Mouse (Mus musculus): ENCODE data around the gene Alox12. TPM values are rescaled to one million over a fixed set of nuclear protein-coding genes. Genes with fewer than 3 reads are reported as not detected.

Alox12 gene
- 66.3 and 164 TPM in 2 replicates for polyA plus RNA-seq (2012; ENCODE audit: insufficient read depth, low replicate concordance)

GRCm38 (mm10) chr11:70254931-70255531 is at the start of gene Alox12:
Alox12 (minus strand) TSS chr11:70255353.
- H3K4me3 ChIP-seq (replicated peaks): peak within 1 kb of the TSS; percentile 94
- TF ChIP-seq FLI1 (IDR thresholded peaks at IDR 0.05; ENCODE audit: low read length) (no peak), GATA1 (IDR thresholded peaks at IDR 0.05; ENCODE audit: borderline replicate concordance, low read length) (no peak)
- H3K36me3 ChIP-seq (replicated peaks; ENCODE audit: low read length): peaks cover 61% of the 10 kb centered on the region
- peaks cover 3% of the 10 kb centered on the region; the same call in 1 of the 2 replicates for H3K9me3 ChIP-seq
- H3K4me1 ChIP-seq: peaks cover 86% of the 10 kb centered on the region
- peaks cover 9% of the 10 kb centered on the region for H3K27me3 ChIP-seq (replicated peaks)

DNA sequence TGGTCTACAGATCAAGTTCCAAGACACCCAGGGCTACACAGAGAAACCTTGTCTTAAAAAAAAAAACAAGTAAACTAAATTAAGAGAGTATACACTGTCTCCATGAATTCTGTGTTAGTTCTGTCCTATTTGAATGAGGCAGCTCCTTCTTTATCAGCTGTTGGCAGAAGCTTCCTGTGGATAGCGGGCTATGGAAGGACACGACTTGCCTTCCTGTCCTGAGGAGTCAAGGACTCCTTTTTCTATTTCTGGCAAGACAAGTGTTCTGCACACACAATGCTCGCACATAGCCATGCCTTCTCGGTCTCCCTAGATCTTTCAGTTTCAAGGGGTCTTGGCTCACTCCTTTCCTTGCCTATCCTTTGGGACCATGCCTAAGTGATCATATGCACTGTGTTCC is 47.1 kb upstream of the Alox12 start:
- no peaks in the 10 kb centered on the region for H3K27me3 ChIP-seq (replicated peaks)
- H3K4me3 ChIP-seq (replicated peaks): peak overlapping the region; percentile 85
- TF ChIP-seq FLI1 (IDR thresholded peaks at IDR 0.05; ENCODE audit: low read length): peak; percentile 82
- TF ChIP-seq GATA1 (IDR thresholded peaks at IDR 0.05; ENCODE audit: borderline replicate concordance, low read length): peak; percentile 90; the same call in 2 of the 3 replicates
- H3K4me1 ChIP-seq: peaks cover 93% of the 10 kb centered on the region
- H3K36me3 ChIP-seq (replicated peaks; ENCODE audit: low read length): peaks cover 10% of the 10 kb centered on the region
- no peaks in the 10 kb centered on the region for H3K9me3 ChIP-seq

GRCm38 (mm10) chr11:70297836-70298454 is 42.8 kb upstream of the Alox12 start:
- Histone ChIP-seq H3K36me3 (replicated peaks; ENCODE audit: low read length) (peaks cover 13% of the 10 kb centered on the region), H3K4me3 (replicated peaks) (peak overlapping the region; percentile 79), H3K27me3 (replicated peaks) (no peaks in the 10 kb centered on the region), H3K4me1 (peaks cover 88% of the 10 kb centered on the region), H3K9me3 (peaks cover 6% of the 10 kb centered on the region)
- peak; percentile 98 for TF ChIP-seq GATA1 (IDR thresholded peaks at IDR 0.05; ENCODE audit: borderline replicate concordance, low read length)
- TF ChIP-seq FLI1 (IDR thresholded peaks at IDR 0.05; ENCODE audit: low read length): peak; percentile 56; the same call in 1 of the 2 replicates

DNA sequence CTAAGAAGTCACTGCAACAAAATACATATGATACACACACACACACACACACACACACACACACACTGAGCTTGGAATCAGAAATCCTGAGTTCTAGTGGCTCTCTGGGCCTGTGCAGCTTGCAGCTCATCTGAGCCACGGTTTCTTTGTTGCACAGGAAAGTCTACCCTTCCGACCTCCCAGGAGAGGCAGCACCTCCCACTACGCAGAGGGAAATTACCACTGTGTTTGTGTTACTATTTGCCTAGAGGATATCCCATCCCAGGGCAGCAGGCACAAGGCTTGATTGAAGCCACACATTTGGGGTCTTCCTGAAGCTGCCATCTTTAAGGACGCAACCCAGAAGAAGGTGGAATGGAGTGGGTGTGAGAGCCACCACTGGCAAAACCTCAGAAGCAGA is 42.3 kb upstream of the Alox12 start:
- peaks cover 13% of the 10 kb centered on the region for H3K36me3 ChIP-seq (replicated peaks; ENCODE audit: low read length)
- H3K9me3 ChIP-seq: peaks cover 6% of the 10 kb centered on the region
- peak overlapping the region; percentile 79 for H3K4me3 ChIP-seq (replicated peaks)
- H3K4me1 ChIP-seq: peaks cover 86% of the 10 kb centered on the region
- TF ChIP-seq GATA1 (IDR thresholded peaks at IDR 0.05; ENCODE audit: borderline replicate concordance, low read length) (no peak), FLI1 (IDR thresholded peaks at IDR 0.05; ENCODE audit: low read length) (no peak)
- H3K27me3 ChIP-seq (replicated peaks): no peaks in the 10 kb centered on the region

DNA sequence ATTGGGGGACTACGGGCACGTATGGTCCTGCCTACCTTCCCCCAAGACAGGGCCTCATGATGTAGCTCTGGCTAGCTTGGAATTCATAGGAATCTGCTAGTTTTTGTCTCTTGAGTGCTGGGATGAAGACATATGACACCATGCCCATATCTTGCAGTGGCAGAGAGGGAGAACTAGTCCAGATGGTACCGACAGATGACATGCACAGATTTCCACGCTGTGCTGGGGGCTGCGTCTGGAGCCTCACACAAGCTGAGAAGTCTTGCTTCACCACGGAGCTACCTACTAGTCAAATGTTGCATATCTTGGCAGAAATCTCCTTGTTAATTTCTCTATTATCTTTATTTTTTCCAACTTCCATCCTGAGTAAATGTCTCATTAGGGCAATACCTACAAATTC is 38.7 kb upstream of the Alox12 start:
- H3K36me3 ChIP-seq (replicated peaks; ENCODE audit: low read length): peaks cover 6% of the 10 kb centered on the region
- H3K4me1 ChIP-seq: peaks cover 86% of the 10 kb centered on the region
- peaks cover 6% of the 10 kb centered on the region for H3K9me3 ChIP-seq
- H3K27me3 ChIP-seq (replicated peaks): no peaks in the 10 kb centered on the region
- H3K4me3 ChIP-seq (replicated peaks): no peak overlapping the region
- no peak for TF ChIP-seq GATA1 (IDR thresholded peaks at IDR 0.05; ENCODE audit: borderline replicate concordance, low read length)
- no peak for TF ChIP-seq FLI1 (IDR thresholded peaks at IDR 0.05; ENCODE audit: low read length)

DNA sequence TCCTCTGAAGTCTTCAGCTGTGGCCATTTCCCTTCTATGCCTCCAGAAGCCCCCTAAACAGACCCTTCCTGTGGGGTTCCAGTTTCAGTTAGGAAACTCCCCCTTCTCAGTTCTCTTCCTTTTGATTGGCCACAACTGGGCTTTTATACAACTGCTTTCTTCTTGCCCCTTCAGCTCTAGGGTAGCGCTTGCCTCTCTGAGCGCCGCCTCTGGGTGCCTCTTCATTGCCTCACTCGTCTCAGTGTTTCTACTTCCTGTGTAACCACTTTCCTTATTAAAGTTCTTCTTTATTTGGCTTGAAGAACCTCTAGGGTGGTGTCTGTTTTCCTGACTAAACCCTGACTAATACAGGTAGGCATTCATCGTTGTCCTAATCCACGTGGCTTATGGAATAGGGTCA is 36.1 kb upstream of the Alox12 start:
- H3K9me3 ChIP-seq: peaks cover 6% of the 10 kb centered on the region
- no peak overlapping the region for H3K4me3 ChIP-seq (replicated peaks)
- H3K4me1 ChIP-seq: peaks cover 77% of the 10 kb centered on the region
- peaks cover 6% of the 10 kb centered on the region for H3K36me3 ChIP-seq (replicated peaks; ENCODE audit: low read length)
- H3K27me3 ChIP-seq (replicated peaks): no peaks in the 10 kb centered on the region
- TF ChIP-seq FLI1 (IDR thresholded peaks at IDR 0.05; ENCODE audit: low read length): no peak
- no peak for TF ChIP-seq GATA1 (IDR thresholded peaks at IDR 0.05; ENCODE audit: borderline replicate concordance, low read length)

DNA sequence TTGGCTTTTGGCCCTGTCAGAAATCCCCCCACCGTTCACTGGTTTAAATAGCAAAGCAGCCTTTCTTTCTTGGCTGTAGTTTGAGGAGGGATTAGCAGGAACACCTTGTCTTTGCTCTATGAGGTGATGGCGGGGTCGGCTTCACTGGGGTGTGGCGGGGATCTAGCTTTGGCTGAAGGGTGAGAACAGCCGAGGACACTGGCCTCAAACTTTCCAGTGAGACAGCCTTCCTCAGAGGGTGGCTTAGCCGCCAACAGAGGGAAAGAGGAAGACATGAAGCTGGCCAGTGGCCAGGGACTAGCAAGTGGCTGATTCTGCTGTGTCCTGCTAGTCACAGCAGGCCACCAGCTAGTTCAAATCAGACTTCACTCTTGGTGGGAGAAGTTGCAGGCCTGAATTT is 34.1 kb upstream of the Alox12 start:
- H3K27me3 ChIP-seq (replicated peaks): no peaks in the 10 kb centered on the region
- H3K36me3 ChIP-seq (replicated peaks; ENCODE audit: low read length): no peaks in the 10 kb centered on the region
- no peak overlapping the region for H3K4me3 ChIP-seq (replicated peaks)
- H3K9me3 ChIP-seq: no peaks in the 10 kb centered on the region
- TF ChIP-seq FLI1 (IDR thresholded peaks at IDR 0.05; ENCODE audit: low read length) (no peak), GATA1 (IDR thresholded peaks at IDR 0.05; ENCODE audit: borderline replicate concordance, low read length) (no peak)
- peaks cover 84% of the 10 kb centered on the region for H3K4me1 ChIP-seq

DNA sequence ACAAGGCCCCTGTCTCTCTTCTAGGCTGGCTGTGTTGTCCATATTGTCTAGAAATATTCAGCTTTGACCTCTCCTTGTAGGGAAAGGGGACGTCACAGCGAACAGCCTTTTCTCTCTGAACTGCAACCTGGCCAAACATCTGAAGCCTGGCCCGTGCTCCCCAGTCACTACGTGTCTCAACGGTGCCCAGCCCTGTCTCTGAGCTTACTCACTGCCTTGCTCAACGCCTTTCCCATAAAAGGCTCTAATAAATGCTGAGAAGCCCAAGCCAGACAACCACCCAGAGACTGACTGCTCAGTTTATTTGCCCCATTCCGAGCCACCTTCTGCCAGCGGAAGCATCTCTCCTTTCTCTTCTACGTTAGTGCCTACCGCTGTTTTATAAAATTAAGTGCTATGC is 32.9 kb upstream of the Alox12 start:
- TF ChIP-seq FLI1 (IDR thresholded peaks at IDR 0.05; ENCODE audit: low read length) (no peak), GATA1 (IDR thresholded peaks at IDR 0.05; ENCODE audit: borderline replicate concordance, low read length) (no peak)
- Histone ChIP-seq H3K4me3 (replicated peaks) (no peak overlapping the region), H3K36me3 (replicated peaks; ENCODE audit: low read length) (no peaks in the 10 kb centered on the region), H3K9me3 (no peaks in the 10 kb centered on the region), H3K27me3 (replicated peaks) (no peaks in the 10 kb centered on the region), H3K4me1 (peaks cover 86% of the 10 kb centered on the region)

DNA sequence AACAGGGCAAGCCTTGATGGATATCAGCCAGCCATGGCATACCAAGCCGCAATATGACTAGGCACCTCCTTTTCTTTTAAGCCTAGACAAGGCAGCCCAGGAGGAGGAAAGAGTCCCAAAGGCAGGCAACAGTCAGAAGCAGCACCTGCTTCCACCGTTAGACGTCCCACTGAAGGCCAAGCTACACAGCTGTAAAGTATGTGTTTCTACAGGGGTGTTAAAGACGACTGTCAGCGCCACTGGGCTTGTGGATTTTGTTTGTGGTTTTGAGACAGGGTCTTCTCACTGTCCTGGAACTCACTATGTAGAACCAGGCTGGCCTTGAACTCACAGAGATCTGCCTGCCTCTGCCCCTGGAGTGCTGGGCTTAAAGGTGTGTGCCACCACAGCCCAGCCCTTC is 30.5 kb upstream of the Alox12 start:
- Histone ChIP-seq H3K9me3 (no peaks in the 10 kb centered on the region), H3K36me3 (replicated peaks; ENCODE audit: low read length) (no peaks in the 10 kb centered on the region), H3K4me3 (replicated peaks) (no peak overlapping the region), H3K4me1 (peaks cover 74% of the 10 kb centered on the region), H3K27me3 (replicated peaks) (no peaks in the 10 kb centered on the region)
- TF ChIP-seq GATA1 (IDR thresholded peaks at IDR 0.05; ENCODE audit: borderline replicate concordance, low read length) (no peak), FLI1 (IDR thresholded peaks at IDR 0.05; ENCODE audit: low read length) (no peak)

GRCm38 (mm10) chr11:70284757-70285156 is 29.6 kb upstream of the Alox12 start:
- H3K27me3 ChIP-seq (replicated peaks): no peaks in the 10 kb centered on the region
- no peaks in the 10 kb centered on the region for H3K36me3 ChIP-seq (replicated peaks; ENCODE audit: low read length)
- TF ChIP-seq GATA1 (IDR thresholded peaks at IDR 0.05; ENCODE audit: borderline replicate concordance, low read length): no peak
- H3K4me3 ChIP-seq (replicated peaks): no peak overlapping the region
- H3K4me1 ChIP-seq: peaks cover 74% of the 10 kb centered on the region
- no peaks in the 10 kb centered on the region for H3K9me3 ChIP-seq
